Mouse (Mus musculus) E14TG2a.4 (cell line): Measurements from ENCODE around the gene Atp8a2.

ENCODE experiments used
- H3K27me3 ChIP-seq: 2 replicates; pipeline ENCODE4 v1.6.1; 2014; ENCODE audit warnings: low read length, control low read depth; ENCODE audit not compliant: insufficient read depth
- H3K36me3 ChIP-seq: 2 replicates; pipeline ENCODE4 v1.6.1; 2014; ENCODE audit warnings: low read length, control low read depth; ENCODE audit not compliant: insufficient read depth
- H3K4me1 ChIP-seq: replicated peaks from 2 replicates; pipeline ENCODE4 v1.6.1; 2014; ENCODE audit warnings: low read depth, low read length, control low read depth
- H3K4me3 ChIP-seq: replicated peaks from 2 replicates; pipeline ENCODE4 v1.5.1; 2014; ENCODE audit warnings: mild to moderate bottlenecking, low read length
- H3K9me3 ChIP-seq: 2 replicates; pipeline ENCODE4 v1.6.1; 2014; ENCODE audit warnings: low read length, control low read depth
- CTCF ChIP-seq: conservative IDR thresholded peaks from 2 replicates; pipeline ENCODE4 v1.5.1; 2014; ENCODE audit warnings: low read length
- NANOG ChIP-seq: IDR thresholded peaks from 2 replicates; pipeline ENCODE4 v1.6.1; 2014; ENCODE audit warnings: borderline replicate concordance, low read length, mixed read lengths
- POU5F1 ChIP-seq: IDR thresholded peaks from 2 replicates; pipeline ENCODE4 v1.6.1; 2014; ENCODE audit warnings: low read length, borderline replicate concordance

Gene Atp8a2

GRCm38 (mm10) chr14:59591901-59592300 is 605.1 kb downstream of the Atp8a2 start:
- H3K27me3 ChIP-seq = no peaks in the 10 kb centered on the region
- H3K4me1 ChIP-seq = peaks cover 21% of the 10 kb centered on the region
- TF ChIP-seq CTCF = no peak
- TF ChIP-seq POU5F1 = no peak
- no peak for TF ChIP-seq NANOG
- no peak overlapping the region for H3K4me3 ChIP-seq
- H3K9me3 ChIP-seq = no peaks in the 10 kb centered on the region
- H3K36me3 ChIP-seq = peaks cover 61% of the 10 kb centered on the region

- Histone ChIP-seq H3K9me3 (no peaks in the 10 kb centered on the region), H3K36me3 (peaks cover 70% of the 10 kb centered on the region), H3K27me3 (no peaks in the 10 kb centered on the region), H3K4me3 (no peak overlapping the region), H3K4me1 (peaks cover 16% of the 10 kb centered on the region)
- TF ChIP-seq CTCF = peak; percentile 31
- no peak for TF ChIP-seq NANOG
Measured at GRCm38 (mm10) chr14:59590614-59591013, 606.4 kb downstream of the Atp8a2 start.
